Mouse (Mus musculus) cortical plate, adult 2 months (tissue): Measurements from ENCODE around the gene Pdzd3.

Experiments used
- CTCF ChIP-seq: fragments of 200-500 bp; IDR thresholded peaks from 2 replicates; pipeline ENCODE4 v1.5.1; 2011; ENCODE audit warnings: mild to moderate bottlenecking, control low read depth, low read length; ENCODE audit not compliant: insufficient read depth; ENCODE audit errors: extremely low read depth
- POLR2A ChIP-seq: fragments of 200-500 bp; IDR thresholded peaks from 2 replicates; pipeline ENCODE4 v1.6.1; 2011; ENCODE audit warnings: mild to moderate bottlenecking, low read length, control low read depth; ENCODE audit not compliant: insufficient read depth; ENCODE audit errors: extremely low read depth

GRCm38 (mm10) chr9:44251314-44251713 lies at the start of gene Pdzd3:
- no peak for TF ChIP-seq CTCF
- no peak for TF ChIP-seq POLR2A
